Mouse (Mus musculus) hindbrain, embryonic 14.5 days (tissue): ENCODE data around the gene Akap13. TPM values are rescaled to one million over a fixed set of nuclear protein-coding genes. Genes with fewer than 3 reads are reported as not detected.

ENCODE experiments used
- ATAC-seq: fragments of 200-750 bp; cut with Nextera tagmentation; 2 replicates; pipeline ENCODE4 v1.8.0; 2017; ENCODE audit warnings: moderate number of reproducible peaks, mild to moderate bottlenecking, moderate TSS enrichment, moderate library complexity; ENCODE audit not compliant: low FRiP score
- DNase-seq: peaks from one replicate; pipeline ENCODE4 v3.0.0-alpha.2; 2015; ENCODE audit warnings: low spot score
- H3K27ac ChIP-seq: fragments of 300-500 bp; sonication (generic); 2 replicates; pipeline ENCODE4 v1.5.1; 2014; ENCODE audit warnings: mild to moderate bottlenecking, moderate library complexity
- H3K27me3 ChIP-seq: fragments of 300-500 bp; sonication (generic); 2 replicates; pipeline ENCODE4 v1.6.1; 2014; ENCODE audit warnings: mild to moderate bottlenecking, low read length, mixed read lengths; ENCODE audit not compliant: control insufficient read depth, insufficient read depth
- H3K36me3 ChIP-seq: fragments of 300-500 bp; sonication (generic); replicated peaks from 2 replicates; pipeline ENCODE4 v1.6.1; 2014; ENCODE audit not compliant: control insufficient read depth, insufficient read depth
- H3K4me1 ChIP-seq: fragments of 300-500 bp; sonication (generic); replicated peaks from 2 replicates; pipeline ENCODE4 v1.6.1; 2014; ENCODE audit warnings: antibody characterized with exemption, low read length, mixed read lengths; ENCODE audit not compliant: control insufficient read depth, insufficient read depth
- H3K4me2 ChIP-seq: fragments of 300-500 bp; sonication (generic); replicated peaks from 2 replicates; pipeline ENCODE4 v1.6.1; 2014; ENCODE audit warnings: mild to moderate bottlenecking, moderate library complexity
- H3K4me3 ChIP-seq: fragments of 300-500 bp; sonication (generic); replicated peaks from 2 replicates; pipeline ENCODE4 v1.5.1; 2014; ENCODE audit warnings: mild to moderate bottlenecking, low read length
- H3K9ac ChIP-seq: fragments of 300-500 bp; sonication (generic); 2 replicates; pipeline ENCODE4 v1.6.1; 2014
- H3K9me3 ChIP-seq: fragments of 300-500 bp; sonication (generic); 2 replicates; pipeline ENCODE4 v1.6.1; 2016; ENCODE audit warnings: low read length; ENCODE audit not compliant: control insufficient read depth
- WGBS: fragments of 180-500 bp; shearing (Covaris S2); extraction: QIAGEN DNeasy Blood & Tissue Kit; methylation state at CpG from one replicate; pipeline ENCODE4 v1.1.7; 2014; 5-methylcytosine and 5-hydroxymethylcytosine counted together
- polyA plus RNA-seq: library from polyadenylated mRNA; unstranded; fragments of >200 nt; fragmentation: Nextera tagmentation; extraction: Ambion mirVana; gene quantifications from 2 replicates; pipeline ENCODE4 v1.2.1, GENCODE M21; 2014

Gene Akap13
- polyA plus RNA-seq: 19.1 and 19.8 TPM in 2 replicates

DNA sequence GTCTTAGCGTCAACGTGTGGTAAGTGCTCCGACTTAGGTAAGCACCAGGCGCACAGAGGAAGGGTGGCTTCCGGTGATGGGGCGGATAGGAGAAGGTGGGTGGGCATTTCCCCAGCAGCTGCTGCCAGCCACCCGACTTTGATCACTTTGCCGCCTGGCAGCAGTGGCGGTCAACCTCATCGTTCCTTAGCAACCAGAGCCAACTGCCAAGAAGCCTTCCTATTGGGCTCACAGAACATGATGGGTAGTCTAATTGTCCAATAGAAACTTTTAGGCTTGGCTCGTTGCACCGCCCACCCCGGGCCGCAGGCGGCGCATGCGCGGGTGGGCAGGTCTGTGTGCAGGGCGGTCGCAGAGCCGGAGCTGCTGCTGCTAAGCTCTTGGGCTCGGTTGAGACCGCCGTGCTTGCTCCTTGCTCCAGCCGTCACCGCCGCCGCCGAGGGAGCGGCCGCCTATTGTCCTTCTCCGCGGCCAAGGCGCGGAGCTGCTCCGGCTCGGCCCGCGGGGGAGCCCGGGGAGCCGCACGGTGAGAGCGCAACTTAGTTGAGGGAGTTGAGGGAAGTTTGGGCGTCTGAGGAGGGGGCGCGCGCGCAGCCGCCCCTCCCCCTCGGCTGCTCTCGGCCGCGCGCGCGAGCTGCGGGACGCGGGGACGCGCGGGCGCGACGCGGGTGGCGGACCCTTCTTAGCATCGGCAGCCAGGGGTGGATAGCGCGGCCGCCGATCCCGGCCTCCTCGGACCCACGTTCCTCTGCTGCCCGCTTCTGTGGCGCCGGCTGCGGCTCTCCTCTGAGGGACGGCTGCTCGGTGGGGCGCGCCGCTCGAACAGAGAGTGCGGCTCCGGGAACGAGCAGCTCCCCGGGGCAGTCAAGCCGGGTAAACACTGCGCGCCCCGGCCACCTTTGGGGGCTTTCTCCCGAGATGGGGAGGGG is at the start of gene Akap13:
TSS of gene Akap13 (plus strand) at position 312 of the 929 bp plus-strand sequence.
- WGBS: 2% methylated on average over 78 of the region's 94 CpGs
- H3K36me3 ChIP-seq: no peaks in the 10 kb centered on the region
- H3K27me3 ChIP-seq: no peaks in the 10 kb centered on the region
- peaks cover 10% of the 10 kb centered on the region for H3K4me1 ChIP-seq
- no peaks in the 10 kb centered on the region for H3K9me3 ChIP-seq
- H3K27ac ChIP-seq: peak within 1 kb of the TSS; percentile 94
- H3K4me3 ChIP-seq: peak within 1 kb of the TSS; percentile 94
- peak within 1 kb of the TSS; percentile 86 for H3K9ac ChIP-seq
- ATAC-seq (peak; percentile 100), DNase-seq (peak; percentile 97)
- peak within 1 kb of the TSS; percentile 85 for H3K4me2 ChIP-seq

DNA sequence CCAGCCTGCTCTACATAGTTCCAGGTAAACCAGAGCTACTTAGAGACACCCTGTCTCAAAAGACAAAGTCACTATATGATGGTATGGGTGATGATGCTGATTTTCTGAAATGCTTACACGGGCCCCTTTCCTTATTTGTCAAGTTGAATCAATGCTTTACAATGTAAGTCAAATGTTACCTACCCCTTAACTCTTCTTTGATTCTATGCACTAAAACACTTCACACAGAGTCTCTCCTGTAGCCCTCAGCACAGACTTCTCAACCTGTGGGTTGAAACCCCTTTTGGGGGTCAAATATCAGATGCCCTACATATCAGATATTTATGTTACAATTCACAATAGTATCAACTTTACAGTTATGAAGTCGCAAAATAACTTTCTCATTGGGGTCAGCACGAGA is 44.7 kb upstream of the Akap13 start:
- Histone ChIP-seq H3K36me3 (no peaks in the 10 kb centered on the region), H3K4me2 (no peak overlapping the region), H3K9me3 (no peaks in the 10 kb centered on the region), H3K4me3 (no peak overlapping the region), H3K4me1 (no peaks in the 10 kb centered on the region), H3K9ac (no peak overlapping the region), H3K27ac (no peak overlapping the region), H3K27me3 (no peaks in the 10 kb centered on the region)
- DNase-seq (no peak), ATAC-seq (no peak)
- 93% methylated on average over 3 of the region's 3 CpGs for WGBS

DNA sequence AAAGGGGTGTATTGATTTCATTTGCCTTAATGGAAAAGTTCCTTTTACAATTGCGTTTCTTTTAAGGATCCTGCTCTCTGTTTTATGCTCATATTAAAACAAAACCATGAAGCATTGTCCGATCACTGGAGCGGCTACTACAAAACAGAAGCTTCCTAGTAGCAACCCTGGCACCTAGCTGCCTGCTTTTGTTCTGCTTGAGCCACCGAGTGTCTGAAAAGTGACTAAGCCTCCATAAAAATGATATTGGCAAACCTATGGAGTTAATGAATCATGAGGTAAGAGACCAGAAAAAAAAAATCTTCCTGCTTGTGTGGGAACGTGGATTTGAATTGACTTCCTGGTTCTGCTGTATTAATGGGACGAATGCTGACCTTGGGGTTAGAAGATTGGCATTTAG is 44.1 kb upstream of the Akap13 start:
- Histone ChIP-seq H3K9me3 (no peaks in the 10 kb centered on the region), H3K4me2 (no peak overlapping the region), H3K9ac (no peak overlapping the region), H3K4me1 (no peaks in the 10 kb centered on the region), H3K36me3 (no peaks in the 10 kb centered on the region), H3K4me3 (no peak overlapping the region), H3K27me3 (no peaks in the 10 kb centered on the region), H3K27ac (no peak overlapping the region)
- WGBS: 78% methylated on average over 6 of the region's 6 CpGs
- no peak for DNase-seq
- no peak for ATAC-seq

DNA sequence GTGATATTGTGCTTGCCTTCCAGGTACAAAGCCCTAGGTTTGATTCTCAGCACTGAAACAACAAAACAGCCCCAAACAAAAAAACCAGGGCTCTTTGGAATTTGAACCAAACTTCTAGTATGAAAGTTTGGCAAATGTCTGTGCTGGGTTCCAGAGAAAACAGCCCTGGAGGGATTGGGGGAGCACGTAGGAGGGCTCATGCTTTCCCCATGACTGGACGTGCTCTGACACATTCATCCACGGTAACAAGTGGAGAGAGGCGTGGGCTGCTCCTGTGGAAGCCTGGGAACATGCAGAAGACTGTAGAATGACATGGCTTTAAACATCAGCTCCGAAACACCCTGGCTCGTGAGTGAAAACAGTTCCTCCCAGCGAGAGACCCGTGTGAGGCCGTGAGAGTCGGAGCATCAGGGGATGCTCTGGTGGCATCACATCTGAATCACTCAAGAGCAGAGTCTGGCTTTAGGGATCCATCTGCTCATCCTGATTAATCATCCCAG is 43.3 kb upstream of the Akap13 start:
- H3K27ac ChIP-seq: no peak overlapping the region
- H3K9ac ChIP-seq: no peak overlapping the region
- H3K27me3 ChIP-seq: no peaks in the 10 kb centered on the region
- WGBS: 89% methylated on average over 10 of the region's 10 CpGs
- DNase-seq (no peak), ATAC-seq (no peak)
- no peak overlapping the region for H3K4me2 ChIP-seq
- no peaks in the 10 kb centered on the region for H3K9me3 ChIP-seq
- H3K36me3 ChIP-seq: no peaks in the 10 kb centered on the region
- no peaks in the 10 kb centered on the region for H3K4me1 ChIP-seq
- H3K4me3 ChIP-seq: no peak overlapping the region

DNA sequence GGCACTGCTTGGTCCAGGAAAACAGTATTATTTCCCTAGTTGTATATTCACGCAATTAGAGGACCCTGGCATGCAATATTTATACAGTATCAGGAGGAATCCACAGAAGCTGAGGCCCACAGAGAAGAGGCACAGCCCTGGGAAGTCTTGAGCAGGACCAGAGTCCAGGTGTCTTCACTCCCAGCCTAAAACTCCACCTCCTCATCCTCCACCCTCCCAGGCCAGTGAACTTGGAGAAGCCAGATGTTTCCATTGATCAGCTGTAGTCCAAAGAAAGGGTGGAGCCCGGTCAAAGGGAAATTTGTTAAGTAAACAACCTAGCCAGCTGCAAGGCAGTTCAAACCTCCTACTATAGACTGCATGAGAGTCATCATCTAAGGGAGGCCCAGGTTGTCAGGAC is 42.8 kb upstream of the Akap13 start:
- DNase-seq: no peak
- ATAC-seq: no peak
- H3K4me3 ChIP-seq: no peak overlapping the region
- H3K27ac ChIP-seq: no peak overlapping the region
- H3K4me2 ChIP-seq: no peak overlapping the region
- no peaks in the 10 kb centered on the region for H3K4me1 ChIP-seq
- no peaks in the 10 kb centered on the region for H3K9me3 ChIP-seq
- no peak overlapping the region for H3K9ac ChIP-seq
- no peaks in the 10 kb centered on the region for H3K36me3 ChIP-seq
- no peaks in the 10 kb centered on the region for H3K27me3 ChIP-seq
- 82% methylated on average over 2 of the region's 2 CpGs for WGBS

DNA sequence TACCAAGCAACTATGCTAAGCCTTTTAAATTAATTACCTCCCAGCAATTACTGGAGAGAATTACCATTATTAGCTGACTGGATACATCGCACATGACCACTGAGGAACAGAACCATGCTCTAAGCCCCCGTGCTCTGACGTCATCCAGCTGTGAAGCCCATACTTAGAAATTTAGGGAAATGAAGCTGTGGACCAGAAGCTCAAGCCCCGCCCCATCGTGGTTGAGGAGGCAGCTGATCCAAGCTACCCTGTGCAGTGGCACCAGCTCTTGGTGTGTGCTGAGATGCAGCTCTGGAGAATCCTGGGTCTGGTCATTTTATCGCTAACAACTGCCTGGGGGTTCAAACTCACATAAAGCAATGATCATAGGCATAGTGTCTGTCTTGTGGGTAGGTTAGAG is 41.4 kb upstream of the Akap13 start:
- H3K4me1 ChIP-seq: no peaks in the 10 kb centered on the region
- no peak overlapping the region for H3K9ac ChIP-seq
- no peak overlapping the region for H3K4me3 ChIP-seq
- H3K36me3 ChIP-seq: no peaks in the 10 kb centered on the region
- H3K27me3 ChIP-seq: no peaks in the 10 kb centered on the region
- no peaks in the 10 kb centered on the region for H3K9me3 ChIP-seq
- DNase-seq: no peak
- WGBS: 43% methylated on average over 6 of the region's 6 CpGs
- no peak overlapping the region for H3K27ac ChIP-seq
- no peak for ATAC-seq
- no peak overlapping the region for H3K4me2 ChIP-seq

DNA sequence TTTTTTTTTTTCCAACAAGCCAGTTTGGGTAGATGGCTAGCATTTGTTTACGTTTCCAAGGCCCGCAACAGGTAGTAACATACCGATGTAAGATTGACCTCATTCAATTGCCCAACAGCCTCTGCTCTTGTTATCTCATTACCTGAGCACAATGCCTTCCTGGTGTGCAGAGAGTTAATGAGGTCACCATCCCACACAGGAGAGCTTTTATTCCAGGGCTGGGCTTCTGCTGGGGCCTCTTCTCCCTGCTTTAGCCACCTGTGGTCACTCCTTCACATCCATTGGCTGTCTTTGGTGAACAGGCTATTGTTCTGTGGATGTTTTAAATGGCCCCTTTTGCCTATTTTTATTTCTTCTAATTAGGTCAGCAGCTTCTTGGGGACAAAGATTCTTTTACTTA is 41.0 kb upstream of the Akap13 start:
- 20% methylated on average over 3 of the region's 3 CpGs for WGBS

DNA sequence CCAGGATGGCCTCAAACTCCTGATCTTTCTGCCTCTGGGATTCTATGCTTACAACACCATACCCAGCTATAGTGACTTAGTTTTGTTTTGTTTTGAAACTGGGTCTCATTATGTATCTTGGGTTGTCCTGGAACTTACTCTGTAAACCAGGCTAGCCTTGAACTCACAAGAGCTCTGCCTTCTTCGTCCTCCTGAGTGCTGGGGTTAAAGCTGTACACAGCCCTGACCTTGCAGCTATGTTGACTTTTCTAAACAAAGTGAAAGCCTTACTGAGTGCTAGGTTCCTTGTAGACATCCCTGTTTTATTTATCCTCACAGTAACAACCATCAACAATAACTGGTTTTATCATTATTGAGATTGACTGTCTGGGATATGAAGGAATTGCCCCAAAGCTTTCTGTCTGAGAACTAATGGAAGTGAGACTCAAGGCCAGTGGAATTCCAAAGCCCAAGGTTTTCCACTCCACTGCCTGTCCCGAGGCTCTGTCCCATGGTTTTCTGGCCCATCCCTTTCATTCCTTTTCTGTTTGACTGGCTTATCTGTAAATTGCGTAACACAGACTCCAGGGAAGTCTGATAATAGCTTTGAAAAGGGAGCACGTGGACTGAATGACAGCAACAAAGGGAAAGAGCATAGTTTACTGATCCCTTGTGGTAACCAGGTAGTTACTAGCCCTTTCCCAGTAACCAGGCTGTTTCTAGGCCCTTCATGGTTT is 40.0 kb upstream of the Akap13 start:
- H3K27me3 ChIP-seq: no peaks in the 10 kb centered on the region
- 29% methylated on average over 4 of the region's 4 CpGs for WGBS
- no peak overlapping the region for H3K27ac ChIP-seq
- no peak overlapping the region for H3K4me2 ChIP-seq
- DNase-seq (no peak), ATAC-seq (no peak)
- H3K4me3 ChIP-seq: no peak overlapping the region
- no peaks in the 10 kb centered on the region for H3K4me1 ChIP-seq
- no peak overlapping the region for H3K9ac ChIP-seq
- H3K36me3 ChIP-seq: no peaks in the 10 kb centered on the region
- no peaks in the 10 kb centered on the region for H3K9me3 ChIP-seq

More for the DNA sequence above, 41.0 kb upstream of the Akap13 start:
- Histone ChIP-seq H3K27ac (no peak overlapping the region), H3K27me3 (no peaks in the 10 kb centered on the region), H3K9me3 (no peaks in the 10 kb centered on the region), H3K36me3 (no peaks in the 10 kb centered on the region), H3K4me2 (no peak overlapping the region), H3K4me1 (no peaks in the 10 kb centered on the region), H3K9ac (no peak overlapping the region), H3K4me3 (no peak overlapping the region)
- DNase-seq (no peak), ATAC-seq (no peak)

DNA sequence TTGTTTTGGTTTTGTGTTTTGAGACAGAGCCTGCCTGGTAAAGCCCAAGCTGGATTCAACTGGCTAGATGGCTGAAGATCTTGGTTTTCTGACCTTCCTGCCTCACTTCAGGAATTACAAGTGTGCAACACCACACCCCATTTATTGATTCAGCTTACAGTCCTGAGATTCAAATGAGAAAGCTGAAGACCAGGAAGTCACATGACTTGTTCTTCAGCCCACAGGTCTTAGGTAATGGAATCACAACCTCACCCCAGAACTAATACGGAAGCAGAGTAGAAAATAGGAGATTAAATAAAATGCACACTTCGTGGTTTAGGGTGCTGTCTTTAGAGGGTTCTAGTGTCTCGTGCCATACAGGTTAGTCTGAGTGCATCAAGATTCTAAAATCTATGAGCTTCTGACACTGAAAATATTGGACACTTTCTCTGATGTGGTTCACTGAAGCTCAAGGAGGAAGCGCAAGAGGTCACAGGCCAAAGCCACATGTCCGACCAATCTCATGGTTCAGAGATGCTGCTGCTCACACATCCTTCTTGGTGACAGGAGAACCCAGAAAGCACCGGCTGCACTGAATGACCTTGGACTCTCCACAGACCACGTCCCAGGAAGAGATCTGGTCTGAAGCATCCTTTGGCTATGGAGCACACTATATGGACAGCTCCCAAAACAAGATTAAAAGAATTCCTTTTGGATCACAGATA is 39.3 kb upstream of the Akap13 start:
- Histone ChIP-seq H3K36me3 (no peaks in the 10 kb centered on the region), H3K9me3 (no peaks in the 10 kb centered on the region), H3K27me3 (no peaks in the 10 kb centered on the region), H3K4me2 (no peak overlapping the region), H3K9ac (no peak overlapping the region), H3K4me3 (no peak overlapping the region), H3K27ac (no peak overlapping the region), H3K4me1 (no peaks in the 10 kb centered on the region)
- DNase-seq (no peak), ATAC-seq (no peak)
- 87% methylated on average over 7 of the region's 7 CpGs for WGBS
